Mouse (Mus musculus) testis, adult 2 months (tissue): ENCODE data around the gene Wnt10b.

Source experiments
- CTCF ChIP-seq: fragments of 200-500 bp; IDR thresholded peaks from 2 replicates; pipeline ENCODE4 v1.5.1; 2012; ENCODE audit warnings: low read depth, mild to moderate bottlenecking, inconsistent platforms, low read length, moderate library complexity; ENCODE audit not compliant: control insufficient read depth, insufficient read depth, insufficient replicate concordance
- POLR2A ChIP-seq: fragments of 200-500 bp; IDR thresholded peaks from 2 replicates; pipeline ENCODE4 v1.6.1; 2012; ENCODE audit warnings: low read depth, mild to moderate bottlenecking, inconsistent platforms, low read length, moderate library complexity; ENCODE audit not compliant: control insufficient read depth

GRCm38 (mm10) chr15:98733370-98733769, 44.6 kb downstream of the Wnt10b start:
- TF ChIP-seq CTCF (no peak), POLR2A (no peak)
